Mouse (Mus musculus): ENCODE measurements around the gene Obscn.

- TF ChIP-seq CTCF (IDR thresholded peaks at IDR 0.05; ENCODE audit: low read depth) (no peak), EP300 (IDR thresholded peaks at IDR 0.05; ENCODE audit: low read depth) (no peak)
Measured at GRCm38 (mm10) chr11:59051031-59051430, 85.2 kb downstream of the Obscn start.

Data from liver, postnatal 0 days (tissue).